Mouse (Mus musculus) midbrain, postnatal 0 days (tissue): ENCODE measurements at regions not wholly inside any gene's neighbourhood (a gene's known extent, or its start where the extent isn't known, plus 50 kb on each side); places are given as distances from the start of the nearest gene placed in this dataset.

Experiments
- ATAC-seq: fragments of 200-750 bp; cut with Nextera tagmentation; 2 replicates; pipeline ENCODE4 v1.8.0; 2017; ENCODE audit warnings: moderate number of reproducible peaks, mild to moderate bottlenecking, moderate TSS enrichment, moderate library complexity; ENCODE audit not compliant: low FRiP score
- DNase-seq: peaks from one replicate; pipeline ENCODE4 v3.0.0-alpha.2; 2015; ENCODE audit warnings: low spot score
- H3K27ac ChIP-seq: fragments of 300-500 bp; sonication (generic); 2 replicates; pipeline ENCODE4 v1.5.1; 2014; ENCODE audit warnings: low read depth, mild to moderate bottlenecking, low read length, mixed read lengths
- H3K27me3 ChIP-seq: fragments of 300-500 bp; sonication (generic); 2 replicates; pipeline ENCODE4 v1.6.1; 2014; ENCODE audit warnings: low read length, control low read depth, mixed read lengths; ENCODE audit not compliant: insufficient read depth
- H3K36me3 ChIP-seq: fragments of 300-500 bp; sonication (generic); 2 replicates; pipeline ENCODE4 v1.6.1; 2014; ENCODE audit warnings: low read length, control low read depth, mixed read lengths; ENCODE audit not compliant: insufficient read depth
- H3K4me1 ChIP-seq: fragments of 300-500 bp; sonication (generic); 2 replicates; pipeline ENCODE4 v1.6.1; 2014; ENCODE audit warnings: mild to moderate bottlenecking, control low read depth, antibody characterized with exemption, low read length, mixed read lengths; ENCODE audit not compliant: insufficient read depth
- H3K4me2 ChIP-seq: fragments of 300-500 bp; sonication (generic); 2 replicates; pipeline ENCODE4 v1.6.1; 2014; ENCODE audit warnings: low read depth, mild to moderate bottlenecking, low read length, mixed read lengths; ENCODE audit not compliant: poor library complexity, severe bottlenecking
- H3K4me3 ChIP-seq: fragments of 300-500 bp; sonication (generic); 2 replicates; pipeline ENCODE4 v1.5.1; 2014; ENCODE audit warnings: low read depth, mild to moderate bottlenecking, low read length, moderate library complexity
- H3K9ac ChIP-seq: fragments of 300-500 bp; sonication (generic); replicated peaks from 2 replicates; pipeline ENCODE4 v1.6.1; 2014; ENCODE audit warnings: mild to moderate bottlenecking, low read length, moderate library complexity, mixed read lengths; ENCODE audit not compliant: poor library complexity, severe bottlenecking
- H3K9me3 ChIP-seq: fragments of 300-500 bp; sonication (generic); 2 replicates; pipeline ENCODE4 v1.6.1; 2016; ENCODE audit warnings: low read length, control low read depth
- CTCF ChIP-seq: IDR thresholded peaks from 2 replicates; pipeline ENCODE4 v1.5.1; 2016; ENCODE audit warnings: antibody characterized with exemption, mild to moderate bottlenecking
- WGBS: fragments of 180-500 bp; shearing (Covaris S2); extraction: QIAGEN DNeasy Blood & Tissue Kit; methylation state at CpG from one replicate; pipeline ENCODE4 v1.1.7; 2014; 5-methylcytosine and 5-hydroxymethylcytosine counted together

DNA sequence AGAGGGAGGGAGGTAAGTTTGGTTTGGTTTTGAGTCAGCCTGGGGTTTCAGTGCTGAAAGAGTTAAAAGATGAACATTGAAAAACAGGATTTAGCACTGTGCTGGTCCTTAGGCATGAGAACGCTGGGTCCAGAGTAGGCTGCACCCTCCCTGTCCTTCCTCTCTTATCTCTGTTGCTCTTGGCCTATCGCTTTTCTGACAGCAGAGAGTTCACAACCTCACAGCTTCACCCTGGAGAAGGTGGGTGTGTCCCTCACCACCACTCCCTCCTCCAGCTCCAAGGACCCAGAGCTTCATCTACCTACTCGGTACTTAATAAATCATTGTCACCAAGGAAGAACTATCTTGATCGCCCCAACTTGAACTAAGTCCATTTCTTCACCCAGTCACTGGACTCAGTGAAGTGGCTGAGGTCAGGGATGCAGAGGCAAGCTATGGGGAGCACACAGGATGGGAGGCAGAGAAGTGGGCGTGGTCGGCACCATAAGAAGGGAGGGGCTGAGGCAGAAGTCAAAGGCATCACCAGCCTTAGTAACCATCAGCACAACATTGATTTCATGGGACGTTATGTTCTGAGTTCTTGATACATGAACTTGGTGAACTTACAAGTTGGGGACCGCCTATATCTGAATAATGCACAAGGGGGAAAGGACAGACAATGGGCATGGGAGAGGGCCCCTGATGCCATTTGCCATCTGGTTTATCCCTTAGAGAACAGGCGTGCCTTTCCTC is 574.5 kb downstream of the Synb start:
- H3K4me1 ChIP-seq, result no peaks in the 10 kb centered on the region
- WGBS, result 88% methylated on average over 9 of the region's 9 CpGs

GRCm38 (mm10) chr14:68718846-68719245 is 575.3 kb downstream of the Synb start:
- no peak for ATAC-seq
- H3K4me3 ChIP-seq, result no peak overlapping the region
- H3K36me3 ChIP-seq, result no peaks in the 10 kb centered on the region
- 90% methylated on average over 6 of the region's 6 CpGs for WGBS
- no peak overlapping the region for H3K9ac ChIP-seq
- no peak for TF ChIP-seq CTCF
- no peaks in the 10 kb centered on the region for H3K4me1 ChIP-seq
- no peaks in the 10 kb centered on the region for H3K9me3 ChIP-seq
- no peaks in the 10 kb centered on the region for H3K27me3 ChIP-seq
- no peak overlapping the region for H3K27ac ChIP-seq
- DNase-seq, result no peak
- no peak overlapping the region for H3K4me2 ChIP-seq

More for the DNA sequence above, 574.5 kb downstream of the Synb start:
- no peaks in the 10 kb centered on the region for H3K27me3 ChIP-seq
- H3K4me3 ChIP-seq, result no peak overlapping the region
- DNase-seq (no peak), ATAC-seq (no peak)
- no peak overlapping the region for H3K27ac ChIP-seq
- H3K4me2 ChIP-seq, result no peak overlapping the region
- H3K9ac ChIP-seq, result no peak overlapping the region
- TF ChIP-seq CTCF, result no peak
- no peaks in the 10 kb centered on the region for H3K36me3 ChIP-seq
- H3K9me3 ChIP-seq, result no peaks in the 10 kb centered on the region
